Mouse (Mus musculus) ES-Bruce4 (cell line): ENCODE measurements at regions not wholly inside any gene's neighbourhood (a gene's known extent, or its start where the extent isn't known, plus 50 kb on each side); places are given as distances from the start of the nearest gene placed in this dataset.

Experiments used
- H3K27ac ChIP-seq: 2 replicates; pipeline ENCODE4 v1.5.1; 2012; ENCODE audit warnings: low read length, inconsistent platforms; ENCODE audit not compliant: insufficient read depth
- H3K27me3 ChIP-seq: 2 replicates; pipeline ENCODE4 v1.6.1; 2012; ENCODE audit warnings: mild to moderate bottlenecking, low read length, inconsistent platforms; ENCODE audit not compliant: control insufficient read depth, poor library complexity, insufficient read depth, severe bottlenecking
- H3K36me3 ChIP-seq: 2 replicates; pipeline ENCODE4 v1.6.1; 2012; ENCODE audit warnings: inconsistent platforms, mild to moderate bottlenecking, low read length, moderate library complexity; ENCODE audit not compliant: control insufficient read depth, poor library complexity, insufficient read depth, severe bottlenecking
- H3K4me1 ChIP-seq: one replicate; pipeline ENCODE4 v1.8.1; 2011; ENCODE audit warnings: low read length; ENCODE audit not compliant: control insufficient read depth, insufficient read depth
- H3K4me3 ChIP-seq: 2 replicates; pipeline ENCODE4 v1.5.1; 2011; ENCODE audit warnings: low read depth, mild to moderate bottlenecking, low read length
- H3K9ac ChIP-seq: 2 replicates; pipeline ENCODE4 v1.6.1; 2012; ENCODE audit warnings: low read depth, mild to moderate bottlenecking, inconsistent platforms; ENCODE audit not compliant: poor library complexity, severe bottlenecking
- H3K9me3 ChIP-seq: replicated peaks from 2 replicates; pipeline ENCODE4 v1.6.1; 2012; ENCODE audit warnings: mild to moderate bottlenecking, low read length, inconsistent platforms; ENCODE audit not compliant: control insufficient read depth, poor library complexity, insufficient read depth, severe bottlenecking
- CTCF ChIP-seq: IDR thresholded peaks from one replicate; pipeline ENCODE4 v1.8.1; 2011; ENCODE audit warnings: low read depth, low read length
- EP300 ChIP-seq: IDR thresholded peaks from 2 replicates; pipeline ENCODE4 v1.6.1; 2011; ENCODE audit warnings: low read depth, low read length; ENCODE audit not compliant: insufficient read depth
- POLR2A ChIP-seq: IDR thresholded peaks from one replicate; pipeline ENCODE4 v1.8.1; 2011; ENCODE audit warnings: low read length; ENCODE audit not compliant: insufficient read depth

- no peaks in the 10 kb centered on the region for H3K36me3 ChIP-seq
- no peaks in the 10 kb centered on the region for H3K4me1 ChIP-seq
- TF ChIP-seq CTCF (no peak), POLR2A (no peak), EP300 (no peak)
- no peak overlapping the region for H3K4me3 ChIP-seq
- H3K9me3 ChIP-seq: peaks cover 4% of the 10 kb centered on the region; the same call in 1 of the 2 replicates
- no peaks in the 10 kb centered on the region for H3K27me3 ChIP-seq
- H3K27ac ChIP-seq: no peak overlapping the region
- no peak overlapping the region for H3K9ac ChIP-seq
These were observed 78.9 kb upstream of the Tmem150c start for GRCm38 (mm10) chr5:100238287-100239036.

- TF ChIP-seq POLR2A (no peak), CTCF (no peak), EP300 (no peak)
- Histone ChIP-seq H3K9ac (no peak overlapping the region), H3K4me3 (no peak overlapping the region), H3K27ac (no peak overlapping the region), H3K27me3 (no peaks in the 10 kb centered on the region), H3K9me3 (peaks cover 4% of the 10 kb centered on the region; the same call in 1 of the 2 replicates), H3K4me1 (no peaks in the 10 kb centered on the region), H3K36me3 (no peaks in the 10 kb centered on the region)
These were observed 78.2 kb upstream of the Tmem150c start for GRCm38 (mm10) chr5:100237674-100238278.

- H3K27me3 ChIP-seq: no peaks in the 10 kb centered on the region
- no peak for TF ChIP-seq EP300
- no peak for TF ChIP-seq POLR2A
- no peak for TF ChIP-seq CTCF
- no peak overlapping the region for H3K27ac ChIP-seq
- no peak overlapping the region for H3K4me3 ChIP-seq
- no peaks in the 10 kb centered on the region for H3K36me3 ChIP-seq
- H3K9ac ChIP-seq: no peak overlapping the region
- H3K4me1 ChIP-seq: no peaks in the 10 kb centered on the region
- H3K9me3 ChIP-seq: no peaks in the 10 kb centered on the region
These were observed 76.7 kb upstream of the Tmem150c start for GRCm38 (mm10) chr5:100236277-100236676.

GRCm38 (mm10) chr5:100232076-100232475 is 72.5 kb upstream of the Tmem150c start:
- Histone ChIP-seq H3K9me3 (no peaks in the 10 kb centered on the region), H3K27me3 (no peaks in the 10 kb centered on the region), H3K36me3 (no peaks in the 10 kb centered on the region), H3K4me1 (no peaks in the 10 kb centered on the region), H3K27ac (no peak overlapping the region), H3K9ac (no peak overlapping the region), H3K4me3 (no peak overlapping the region)
- no peak for TF ChIP-seq POLR2A
- TF ChIP-seq CTCF: no peak
- TF ChIP-seq EP300: no peak

GRCm38 (mm10) chr5:100231574-100231973 is 72.0 kb upstream of the Tmem150c start:
- TF ChIP-seq CTCF (no peak), POLR2A (no peak), EP300 (no peak)
- no peaks in the 10 kb centered on the region for H3K36me3 ChIP-seq
- H3K4me3 ChIP-seq: no peak overlapping the region
- no peaks in the 10 kb centered on the region for H3K4me1 ChIP-seq
- no peaks in the 10 kb centered on the region for H3K27me3 ChIP-seq
- no peaks in the 10 kb centered on the region for H3K9me3 ChIP-seq
- H3K9ac ChIP-seq: no peak overlapping the region
- H3K27ac ChIP-seq: no peak overlapping the region

GRCm38 (mm10) chr5:100230038-100230437 is 70.4 kb upstream of the Tmem150c start:
- no peaks in the 10 kb centered on the region for H3K4me1 ChIP-seq
- TF ChIP-seq EP300 (no peak), CTCF (no peak), POLR2A (no peak)

More at GRCm38 (mm10) chr5:100230038-100230437, 70.4 kb upstream of the Tmem150c start:
- Histone ChIP-seq H3K27ac (no peak overlapping the region), H3K9me3 (no peaks in the 10 kb centered on the region), H3K27me3 (no peaks in the 10 kb centered on the region), H3K9ac (no peak overlapping the region), H3K36me3 (no peaks in the 10 kb centered on the region), H3K4me3 (no peak overlapping the region)
